Mouse (Mus musculus) neural tube, embryonic 12.5 days (tissue): Measurements from ENCODE around the gene Agbl4. TPM values are rescaled to one million over a fixed set of nuclear protein-coding genes. Genes with fewer than 3 reads are reported as not detected.
A peak's percentile ranks its signal among the peaks of the same experiment; 100 is the strongest.

ENCODE experiments used
- ATAC-seq: fragments of 200-750 bp; cut with Nextera tagmentation; 2 replicates; pipeline ENCODE4 v1.8.0; 2017; ENCODE audit warnings: low read depth, mild to moderate bottlenecking, moderate TSS enrichment, moderate library complexity; ENCODE audit not compliant: low FRiP score
- H3K27ac ChIP-seq: fragments of 300-500 bp; sonication (generic); 2 replicates; pipeline ENCODE4 v1.5.1; 2016
- H3K27me3 ChIP-seq: fragments of 300-500 bp; sonication (generic); replicated peaks from 2 replicates; pipeline ENCODE4 v1.6.1; 2016; ENCODE audit warnings: mild to moderate bottlenecking
- H3K36me3 ChIP-seq: fragments of 300-500 bp; sonication (generic); 2 replicates; pipeline ENCODE4 v1.6.1; 2016; ENCODE audit warnings: mild to moderate bottlenecking
- H3K4me1 ChIP-seq: fragments of 300-500 bp; sonication (generic); 2 replicates; pipeline ENCODE4 v1.6.1; 2016
- H3K4me2 ChIP-seq: fragments of 300-500 bp; sonication (generic); replicated peaks from 2 replicates; pipeline ENCODE4 v1.6.1; 2016; ENCODE audit warnings: mild to moderate bottlenecking
- H3K4me3 ChIP-seq: fragments of 300-500 bp; sonication (generic); 2 replicates; pipeline ENCODE4 v1.5.1; 2016
- H3K9ac ChIP-seq: fragments of 300-500 bp; sonication (generic); 2 replicates; pipeline ENCODE4 v1.6.1; 2016; ENCODE audit warnings: mild to moderate bottlenecking
- H3K9me3 ChIP-seq: fragments of 300-500 bp; sonication (generic); 2 replicates; pipeline ENCODE4 v1.6.1; 2016; ENCODE audit warnings: mild to moderate bottlenecking
- WGBS: fragments of 180-500 bp; shearing (Covaris S2); methylation state at CpG from one replicate; pipeline ENCODE4 v1.1.7; 2016; 5-methylcytosine and 5-hydroxymethylcytosine counted together
- polyA plus RNA-seq: library from polyadenylated mRNA; unstranded; fragments of >200 nt; fragmentation: Nextera tagmentation; extraction: Ambion mirVana; gene quantifications from 2 replicates; pipeline ENCODE4 v1.2.1, GENCODE M21; 2016

Gene Agbl4
- polyA plus RNA-seq, 1 experiment from 2014 or later, result 1.5 TPM

DNA sequence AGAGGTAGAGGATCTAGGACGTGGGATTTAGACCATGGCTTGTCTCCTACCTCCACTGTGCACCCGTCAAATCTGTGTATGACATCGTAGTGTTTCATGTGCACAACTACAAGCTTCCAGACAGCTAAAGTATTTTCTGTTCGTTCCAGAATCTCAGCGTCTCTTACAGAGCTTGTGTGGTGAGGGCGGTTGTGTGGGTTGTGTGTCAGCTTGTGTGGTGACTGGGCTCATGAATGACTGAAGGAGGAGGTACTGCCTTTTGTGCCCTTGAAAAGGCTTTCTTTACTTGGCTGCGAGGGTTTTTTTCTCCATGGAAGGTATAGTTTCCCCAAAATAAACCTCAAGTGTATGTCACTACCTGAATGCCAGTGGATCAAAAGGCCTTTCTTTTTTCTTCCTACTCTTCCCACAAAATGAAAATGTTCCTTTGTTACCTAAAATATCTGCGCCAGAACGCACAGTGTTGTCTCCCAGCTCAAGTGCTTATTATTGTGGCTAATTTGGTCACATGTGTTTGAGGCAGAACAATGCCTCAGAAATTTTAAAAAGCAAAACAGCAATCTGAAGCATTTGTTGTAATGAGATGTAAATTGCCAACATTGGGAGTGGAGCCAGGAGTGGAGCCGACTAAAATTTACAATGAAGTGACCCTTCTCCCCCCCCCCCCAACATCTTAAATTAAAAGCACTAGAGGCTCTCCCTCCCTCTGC is 1046.6 kb downstream of the Agbl4 start:
- Histone ChIP-seq H3K4me1 (peaks cover 37% of the 10 kb centered on the region), H3K27ac (peak overlapping the region; percentile 53; the same call in 1 of the 2 replicates), H3K9ac (no peak overlapping the region), H3K27me3 (no peaks in the 10 kb centered on the region), H3K9me3 (no peaks in the 10 kb centered on the region), H3K4me3 (no peak overlapping the region), H3K36me3 (peaks cover 16% of the 10 kb centered on the region; the same call in 1 of the 2 replicates), H3K4me2 (no peak overlapping the region)
- WGBS, result 50% methylated on average over 10 of the region's 10 CpGs
- peak; percentile 72 for ATAC-seq

DNA sequence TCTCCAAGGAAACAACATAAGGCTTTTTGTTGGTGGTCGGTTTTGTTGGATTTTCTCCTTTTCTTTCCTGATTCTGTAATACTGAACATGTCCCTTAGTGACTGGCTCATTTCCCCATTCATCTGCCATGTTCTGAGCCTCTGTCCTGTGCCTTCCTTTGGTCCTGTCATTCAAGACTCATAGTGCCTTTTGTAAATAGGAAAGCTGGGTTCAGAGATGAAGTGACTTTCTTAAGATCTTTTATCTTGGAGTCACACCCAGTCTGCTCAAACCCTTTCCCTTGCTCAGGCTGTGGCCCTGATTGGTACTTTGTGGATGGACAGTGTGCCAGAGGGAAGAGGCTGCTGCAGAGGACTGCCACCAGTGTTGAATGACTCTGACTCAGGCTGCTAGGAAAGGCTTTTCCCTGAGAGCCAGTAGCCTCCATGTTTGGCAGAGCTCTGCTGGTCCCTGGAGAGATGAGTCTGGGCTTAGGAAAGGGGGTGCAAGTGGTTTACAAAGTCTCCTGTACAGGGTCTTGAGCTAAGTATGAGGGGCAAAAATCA is 1047.2 kb downstream of the Agbl4 start:
- Histone ChIP-seq H3K4me1 (peaks cover 37% of the 10 kb centered on the region), H3K27me3 (no peaks in the 10 kb centered on the region), H3K9me3 (no peaks in the 10 kb centered on the region), H3K27ac (peak overlapping the region; percentile 12; the same call in 1 of the 2 replicates), H3K4me3 (no peak overlapping the region), H3K36me3 (peaks cover 23% of the 10 kb centered on the region; the same call in 1 of the 2 replicates), H3K9ac (no peak overlapping the region), H3K4me2 (no peak overlapping the region)
- peak; percentile 86 for ATAC-seq
- WGBS, result 28% methylated on average over 1 of the region's 1 CpGs

GRCm38 (mm10) chr4:111447918-111448317 is 1050.5 kb downstream of the Agbl4 start:
- H3K9me3 ChIP-seq, result no peaks in the 10 kb centered on the region
- H3K4me3 ChIP-seq, result no peak overlapping the region
- H3K27ac ChIP-seq, result no peak overlapping the region
- H3K9ac ChIP-seq, result no peak overlapping the region
- H3K4me2 ChIP-seq, result no peak overlapping the region
- WGBS, result 85% methylated on average over 3 of the region's 3 CpGs
- H3K27me3 ChIP-seq, result no peaks in the 10 kb centered on the region
- no peak for ATAC-seq
- H3K4me1 ChIP-seq, result peaks cover 21% of the 10 kb centered on the region
- H3K36me3 ChIP-seq, result peaks cover 33% of the 10 kb centered on the region; the same call in 1 of the 2 replicates

- Histone ChIP-seq H3K9ac (no peak overlapping the region), H3K36me3 (peaks cover 36% of the 10 kb centered on the region), H3K27me3 (no peaks in the 10 kb centered on the region), H3K9me3 (no peaks in the 10 kb centered on the region), H3K4me3 (no peak overlapping the region), H3K4me2 (no peak overlapping the region), H3K4me1 (peaks cover 15% of the 10 kb centered on the region), H3K27ac (no peak overlapping the region)
- 95% methylated on average over 4 of the region's 4 CpGs for WGBS
- ATAC-seq, result no peak
These were observed 1051.1 kb downstream of the Agbl4 start for GRCm38 (mm10) chr4:111448586-111448985.

- Histone ChIP-seq H3K4me1 (peaks cover 5% of the 10 kb centered on the region), H3K9ac (no peak overlapping the region), H3K9me3 (no peaks in the 10 kb centered on the region), H3K27me3 (no peaks in the 10 kb centered on the region), H3K4me3 (no peak overlapping the region), H3K36me3 (peaks cover 47% of the 10 kb centered on the region), H3K27ac (no peak overlapping the region), H3K4me2 (no peak overlapping the region)
- WGBS, result 80% methylated on average over 7 of the region's 7 CpGs
- ATAC-seq, result no peak
These were observed 1052.2 kb downstream of the Agbl4 start for GRCm38 (mm10) chr4:111449442-111450199.

GRCm38 (mm10) chr4:111451283-111451918 is 1053.9 kb downstream of the Agbl4 start:
- no peaks in the 10 kb centered on the region for H3K27me3 ChIP-seq
- WGBS, result 85% methylated on average over 7 of the region's 7 CpGs
- H3K4me2 ChIP-seq, result no peak overlapping the region
- H3K9ac ChIP-seq, result no peak overlapping the region
- no peak for ATAC-seq
- no peaks in the 10 kb centered on the region for H3K9me3 ChIP-seq
- H3K27ac ChIP-seq, result no peak overlapping the region
- peaks cover 55% of the 10 kb centered on the region for H3K36me3 ChIP-seq
- no peaks in the 10 kb centered on the region for H3K4me1 ChIP-seq
- H3K4me3 ChIP-seq, result no peak overlapping the region

- no peak overlapping the region for H3K4me3 ChIP-seq
These were observed 1054.7 kb downstream of the Agbl4 start for GRCm38 (mm10) chr4:111452192-111452591.

DNA sequence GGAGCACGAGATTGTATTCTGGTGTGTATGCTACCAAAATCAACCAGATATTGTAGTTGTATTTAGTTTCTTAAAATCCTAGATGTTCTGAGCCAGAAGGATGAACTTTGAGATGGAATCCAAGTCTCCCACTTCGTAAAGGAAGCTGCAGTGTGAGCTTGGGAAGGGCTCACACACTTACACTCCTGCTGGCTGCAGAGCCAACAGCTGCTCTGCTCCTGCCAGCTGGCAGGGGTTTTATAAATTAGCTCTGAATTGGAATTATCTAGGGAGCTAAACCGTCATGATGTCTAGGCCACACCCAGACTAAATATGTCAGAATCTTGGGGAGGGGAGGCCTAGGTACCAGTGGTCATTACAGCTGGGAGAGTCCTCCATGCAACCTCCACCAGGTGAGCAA is 1055.8 kb downstream of the Agbl4 start:
- Histone ChIP-seq H3K27ac (no peak overlapping the region), H3K4me1 (peaks cover 6% of the 10 kb centered on the region; the same call in 1 of the 2 replicates), H3K9me3 (no peaks in the 10 kb centered on the region), H3K36me3 (peaks cover 54% of the 10 kb centered on the region), H3K4me2 (no peak overlapping the region), H3K27me3 (no peaks in the 10 kb centered on the region), H3K4me3 (no peak overlapping the region), H3K9ac (no peak overlapping the region)
- 67% methylated on average over 3 of the region's 3 CpGs for WGBS
- no peak for ATAC-seq

More at GRCm38 (mm10) chr4:111452192-111452591, 1054.7 kb downstream of the Agbl4 start:
- Histone ChIP-seq H3K27me3 (no peaks in the 10 kb centered on the region), H3K4me1 (peaks cover 5% of the 10 kb centered on the region; the same call in 1 of the 2 replicates), H3K9me3 (no peaks in the 10 kb centered on the region), H3K4me2 (no peak overlapping the region), H3K36me3 (peaks cover 54% of the 10 kb centered on the region), H3K27ac (no peak overlapping the region), H3K9ac (no peak overlapping the region)
- ATAC-seq, result no peak
- 93% methylated on average over 5 of the region's 5 CpGs for WGBS

DNA sequence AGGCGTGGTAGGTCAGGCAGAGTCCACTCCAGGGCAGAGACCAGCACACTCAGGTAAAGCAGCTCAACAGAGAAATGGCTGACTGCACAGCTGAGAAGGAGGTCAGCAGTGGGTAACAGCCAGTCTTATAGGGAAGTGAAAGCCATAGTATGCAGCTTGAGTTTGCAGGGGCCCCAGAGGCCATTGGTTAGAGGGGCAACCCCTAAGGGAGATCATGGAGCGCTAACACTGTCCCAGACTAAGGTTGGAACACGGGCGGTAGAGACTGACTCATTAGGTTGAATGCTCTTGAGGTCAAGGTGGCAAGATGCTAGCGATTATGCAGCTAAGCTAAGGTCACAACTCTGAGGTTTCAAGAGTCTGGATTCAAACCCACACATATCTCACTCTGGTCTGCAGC is 1058.2 kb downstream of the Agbl4 start:
- no peak overlapping the region for H3K4me2 ChIP-seq
- 89% methylated on average over 5 of the region's 5 CpGs for WGBS
- H3K9ac ChIP-seq, result no peak overlapping the region
- H3K4me3 ChIP-seq, result no peak overlapping the region
- no peaks in the 10 kb centered on the region for H3K27me3 ChIP-seq
- peaks cover 48% of the 10 kb centered on the region for H3K36me3 ChIP-seq
- H3K4me1 ChIP-seq, result peaks cover 6% of the 10 kb centered on the region; the same call in 1 of the 2 replicates
- no peaks in the 10 kb centered on the region for H3K9me3 ChIP-seq
- H3K27ac ChIP-seq, result no peak overlapping the region
- ATAC-seq, result no peak

GRCm38 (mm10) chr4:111457568-111457967 is 1060.1 kb downstream of the Agbl4 start:
- H3K36me3 ChIP-seq, result peaks cover 38% of the 10 kb centered on the region
- WGBS, result 74% methylated on average over 5 of the region's 5 CpGs
- no peak overlapping the region for H3K27ac ChIP-seq
- H3K9ac ChIP-seq, result no peak overlapping the region
- H3K4me3 ChIP-seq, result no peak overlapping the region
- no peaks in the 10 kb centered on the region for H3K9me3 ChIP-seq
- no peak for ATAC-seq
- peaks cover 6% of the 10 kb centered on the region; the same call in 1 of the 2 replicates for H3K4me1 ChIP-seq
- no peak overlapping the region for H3K4me2 ChIP-seq
- H3K27me3 ChIP-seq, result no peaks in the 10 kb centered on the region

- Histone ChIP-seq H3K27me3 (no peaks in the 10 kb centered on the region), H3K4me3 (no peak overlapping the region), H3K9ac (no peak overlapping the region), H3K36me3 (no peaks in the 10 kb centered on the region), H3K4me2 (no peak overlapping the region), H3K4me1 (0 out of 2 replicates have a peak, but pooled peaks cover 6% of the 10 kb centered on the region), H3K9me3 (no peaks in the 10 kb centered on the region), H3K27ac (no peak overlapping the region)
- ATAC-seq, result no peak
- 83% methylated on average over 2 of the region's 2 CpGs for WGBS
These were observed 1069.9 kb downstream of the Agbl4 start for GRCm38 (mm10) chr4:111467293-111467773.

DNA sequence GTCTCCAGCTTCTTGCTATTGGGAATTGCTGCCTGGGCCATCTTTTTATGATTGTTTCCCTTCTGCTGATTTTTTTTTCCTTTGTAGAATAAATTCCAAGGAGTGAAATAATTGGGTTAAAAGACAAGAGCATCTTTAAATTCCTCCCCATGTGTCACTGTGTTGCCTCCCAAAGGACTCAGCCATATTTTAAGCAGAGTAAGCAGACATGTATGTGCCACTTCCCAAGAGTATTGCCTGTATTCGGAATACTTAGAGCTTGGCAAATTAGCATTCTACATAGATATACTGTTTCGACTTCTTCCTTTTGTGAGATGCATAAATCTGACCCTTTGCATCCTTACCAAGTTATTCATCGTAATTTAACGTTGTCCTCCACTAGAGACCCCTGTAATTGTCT is 1070.3 kb downstream of the Agbl4 start:
- Histone ChIP-seq H3K9me3 (no peaks in the 10 kb centered on the region), H3K27me3 (no peaks in the 10 kb centered on the region), H3K4me2 (no peak overlapping the region), H3K9ac (no peak overlapping the region), H3K36me3 (no peaks in the 10 kb centered on the region), H3K27ac (no peak overlapping the region), H3K4me3 (no peak overlapping the region), H3K4me1 (0 out of 2 replicates have a peak, but pooled peaks cover 6% of the 10 kb centered on the region)
- no peak for ATAC-seq
- 79% methylated on average over 4 of the region's 4 CpGs for WGBS
